Mouse (Mus musculus) cerebellum, postnatal 36 days (tissue): ENCODE results near the gene Cerkl.

Experiments
- DNase-seq, 2 experiments: peaks; one replicate each; pipeline ENCODE4 v3.0.0; 2021 to 2022; ENCODE audit warnings: mixed read lengths in 2 of 2

The Cerkl gene

GRCm38 (mm10) chr2:79372154-79372467 lies 84.5 kb downstream of the Cerkl start:
- DNase-seq: no peak

DNA sequence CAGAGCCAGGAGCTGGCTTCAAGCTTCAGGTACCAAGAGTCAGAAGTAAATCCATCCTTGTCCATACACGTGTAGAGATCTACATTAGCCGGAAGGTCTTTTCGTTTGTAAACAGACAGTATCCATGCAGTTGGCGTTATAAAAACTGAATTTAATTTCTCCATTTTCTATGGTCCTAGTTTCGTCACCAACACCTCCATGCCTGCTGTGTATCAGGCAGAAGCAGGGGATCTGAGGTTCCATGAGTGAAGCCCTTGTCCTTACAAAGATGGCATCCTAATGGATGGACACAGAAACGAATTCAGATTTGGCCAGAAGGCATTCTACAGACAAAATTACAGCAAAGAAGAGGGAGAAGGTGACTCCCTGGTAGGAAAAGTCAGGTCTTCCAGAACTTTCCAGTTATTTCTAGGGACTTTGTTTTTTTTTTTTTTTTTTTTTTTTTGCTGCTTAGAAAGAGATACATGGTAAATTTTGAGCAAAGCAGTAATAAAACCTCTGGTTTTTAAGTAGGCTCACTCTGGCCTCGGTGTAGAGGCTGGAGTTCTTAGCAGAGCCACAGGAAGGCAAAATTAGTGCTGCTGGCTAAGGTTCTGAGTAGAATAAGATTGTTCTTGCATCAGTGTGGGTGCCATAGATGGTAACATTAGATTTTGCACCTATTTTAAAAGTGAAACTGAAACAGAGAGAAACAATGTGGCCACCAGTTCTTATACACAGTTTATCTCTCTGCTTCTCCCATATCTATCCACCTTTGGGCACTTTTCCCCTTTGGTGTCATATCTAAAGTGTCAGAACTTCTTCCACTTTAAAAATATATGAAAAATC lies 85.0 kb downstream of the Cerkl start:
- DNase-seq: no peak

DNA sequence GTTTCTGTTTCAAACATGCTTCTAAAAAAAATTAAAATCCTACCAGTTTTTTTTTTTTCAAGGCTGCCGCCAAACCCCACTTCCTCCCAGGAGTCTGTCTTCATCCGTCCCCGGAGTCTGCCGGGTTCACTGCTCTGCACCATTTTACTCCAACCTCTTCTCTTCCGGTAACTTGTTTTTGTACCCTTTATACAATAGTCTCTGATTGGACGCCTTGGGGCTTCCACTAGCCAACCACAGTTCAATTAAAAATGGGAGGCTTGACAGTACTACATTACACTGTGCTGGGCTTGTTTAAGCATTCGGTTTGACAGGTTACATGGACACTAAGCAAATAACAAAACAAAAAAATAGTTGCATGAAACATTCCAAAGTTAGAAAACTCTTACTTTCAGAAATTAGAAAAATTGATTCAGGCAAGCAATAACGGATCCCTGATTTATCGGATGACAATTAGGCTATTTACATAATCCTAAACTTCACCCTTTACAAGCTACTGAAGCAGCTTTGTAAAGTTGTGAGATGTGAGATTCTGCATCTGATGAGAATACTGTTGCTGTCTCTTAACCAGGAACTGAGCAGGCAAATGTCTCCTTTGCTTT lies 85.8 kb downstream of the Cerkl start:
- DNase-seq: no peak

- no peak for DNase-seq
Observed at GRCm38 (mm10) chr2:79369905-79370304, 86.7 kb downstream of the Cerkl start.

- no peak for DNase-seq
Observed at GRCm38 (mm10) chr2:79369061-79369524, 87.5 kb downstream of the Cerkl start.

GRCm38 (mm10) chr2:79368661-79369060 lies 87.9 kb downstream of the Cerkl start:
- no peak for DNase-seq

GRCm38 (mm10) chr2:79367451-79368450 lies 88.8 kb downstream of the Cerkl start:
- peak in 1 of 2 experiments; percentile 39 for DNase-seq

DNA sequence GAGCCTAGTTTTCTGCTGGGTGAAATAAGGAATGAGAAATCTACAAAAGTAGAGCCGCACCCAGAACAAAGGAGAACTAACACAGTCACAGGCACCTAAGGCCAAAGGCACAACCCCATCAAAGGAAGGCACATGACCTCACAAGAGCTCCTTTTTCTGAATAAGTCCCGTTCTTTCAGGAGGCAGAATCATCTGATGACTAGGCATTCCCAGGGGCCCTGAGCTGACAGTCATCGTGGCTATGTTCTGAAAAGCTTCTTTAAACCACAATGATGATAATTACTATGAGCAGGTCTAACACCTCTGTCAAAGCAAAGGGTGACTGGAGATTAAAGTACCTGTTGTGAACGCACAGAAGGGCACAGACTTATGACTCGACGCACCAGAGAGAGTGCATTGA lies 92.7 kb downstream of the Cerkl start:
- DNase-seq: no peak

DNA sequence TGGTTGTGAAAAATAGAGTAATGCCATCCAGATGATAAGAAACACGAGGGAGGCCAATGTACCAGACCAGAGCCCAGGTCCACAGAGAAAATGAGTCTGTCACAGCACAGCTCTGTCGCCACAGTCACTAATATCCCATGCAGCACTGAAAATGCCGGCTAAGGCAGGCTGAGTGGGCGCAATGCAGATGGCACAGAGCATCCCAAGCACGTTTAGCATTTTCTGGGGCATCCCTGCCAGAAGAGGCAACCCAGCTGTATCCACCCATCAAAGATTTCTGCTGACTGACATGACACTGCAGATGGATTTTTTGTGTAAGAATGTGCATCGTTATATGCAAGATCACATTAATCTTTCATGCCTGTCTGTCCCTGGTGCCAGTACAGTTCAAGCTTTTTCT lies 94.6 kb downstream of the Cerkl start:
- no peak for DNase-seq

- DNase-seq: no peak
Observed at GRCm38 (mm10) chr2:79357835-79358234, 98.8 kb downstream of the Cerkl start.

- no peak for DNase-seq
Observed at GRCm38 (mm10) chr2:79354773-79355172, 101.8 kb downstream of the Cerkl start.

- DNase-seq: no peak
Observed at GRCm38 (mm10) chr2:79352100-79352802, 104.3 kb downstream of the Cerkl start.

- no peak for DNase-seq
Observed at GRCm38 (mm10) chr2:79351179-79352099, 105.1 kb downstream of the Cerkl start.

DNA sequence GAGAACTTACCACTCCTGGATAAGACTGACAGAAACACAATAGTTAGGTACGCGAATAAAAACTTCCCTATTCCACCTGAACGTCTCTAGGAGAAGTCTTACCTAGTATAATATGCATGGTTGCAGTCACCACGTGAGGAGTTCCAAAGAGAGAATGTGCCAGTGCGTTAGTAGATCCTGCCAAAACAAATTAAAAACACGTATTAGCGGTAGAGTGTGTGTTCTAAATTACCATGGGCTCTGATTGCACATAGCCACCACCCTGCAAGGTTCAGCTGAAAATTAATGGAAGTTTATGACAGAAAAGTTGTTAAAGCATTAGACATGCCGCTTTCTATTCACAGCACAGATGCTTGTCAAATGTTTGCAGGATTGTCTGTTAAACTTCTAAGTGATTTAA lies 113.5 kb downstream of the Cerkl start:
- no peak for DNase-seq

DNA sequence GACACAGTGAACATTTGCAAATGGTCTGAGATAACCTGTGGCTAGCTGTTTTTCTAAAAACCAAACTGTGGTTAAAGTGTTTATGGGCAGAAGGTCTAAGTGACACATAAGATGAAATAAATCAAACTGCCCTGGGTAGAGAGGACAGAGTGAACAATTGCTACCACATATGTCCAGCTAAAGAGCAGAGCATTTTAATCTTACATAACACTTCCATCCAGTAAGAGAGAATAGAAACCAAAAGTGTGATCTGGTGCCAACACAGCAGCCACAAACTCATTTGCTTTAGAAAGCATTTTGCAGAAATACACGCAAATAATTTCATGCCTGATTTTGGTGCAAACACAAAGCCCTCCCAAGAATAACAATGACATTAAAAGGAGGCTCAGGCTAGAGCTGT lies 117.6 kb downstream of the Cerkl start:
- DNase-seq: no peak

GRCm38 (mm10) chr2:79336141-79336540 lies 120.4 kb downstream of the Cerkl start:
- no peak for DNase-seq

DNA sequence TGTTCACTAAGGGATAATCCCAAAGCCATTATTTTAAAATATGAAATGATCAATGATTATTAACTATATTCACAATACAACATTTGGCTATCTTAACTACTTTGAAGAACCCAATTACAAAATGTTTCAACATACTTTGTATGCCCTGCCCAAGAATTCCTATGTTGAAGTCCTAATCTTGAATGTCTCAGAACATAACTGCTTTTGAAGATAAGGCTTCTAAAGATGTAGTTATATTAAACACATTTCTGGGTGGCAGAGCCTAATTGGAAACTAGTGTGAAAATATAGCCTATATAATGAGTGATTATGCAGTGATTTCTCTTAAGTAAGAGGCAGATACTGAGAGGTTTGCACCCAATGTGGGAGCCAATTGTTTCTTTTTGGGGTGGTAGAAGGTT lies 121.9 kb downstream of the Cerkl start:
- no peak for DNase-seq

- no peak for DNase-seq
Observed at GRCm38 (mm10) chr2:79328079-79328478, 128.5 kb downstream of the Cerkl start.

DNA sequence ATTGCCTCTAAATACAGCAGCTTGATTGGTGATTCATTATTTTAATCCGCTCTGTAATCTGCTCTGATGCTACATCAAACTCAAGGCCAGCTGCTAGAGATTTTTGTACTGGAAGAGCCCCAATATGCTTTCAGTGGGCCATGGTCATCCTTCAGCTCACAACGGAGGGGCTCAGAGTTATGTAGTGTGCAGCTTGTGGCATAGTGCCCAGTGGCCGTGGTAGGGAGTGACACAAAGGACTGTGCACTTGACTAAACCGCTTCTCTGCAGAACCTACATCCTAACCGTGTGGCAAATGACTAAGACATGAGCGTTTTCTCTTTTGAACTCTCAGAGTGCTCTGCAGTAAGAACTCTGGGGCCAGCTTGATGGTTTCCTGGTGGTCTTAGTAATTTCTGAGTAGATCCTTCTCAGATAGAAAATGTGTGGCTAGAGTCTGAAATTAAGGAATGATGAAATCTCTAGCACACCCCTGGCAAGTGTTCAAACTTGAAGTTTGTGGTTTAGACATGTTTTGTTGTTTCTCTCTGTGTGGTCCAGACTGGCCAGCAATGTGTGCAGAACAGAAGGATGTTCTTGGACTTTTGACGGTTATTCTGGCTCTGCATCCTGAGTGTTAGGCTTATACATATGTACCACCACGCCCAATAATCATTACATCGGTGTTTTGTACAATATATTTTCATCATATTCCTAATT lies 140.3 kb downstream of the Cerkl start:
- no peak for DNase-seq

DNA sequence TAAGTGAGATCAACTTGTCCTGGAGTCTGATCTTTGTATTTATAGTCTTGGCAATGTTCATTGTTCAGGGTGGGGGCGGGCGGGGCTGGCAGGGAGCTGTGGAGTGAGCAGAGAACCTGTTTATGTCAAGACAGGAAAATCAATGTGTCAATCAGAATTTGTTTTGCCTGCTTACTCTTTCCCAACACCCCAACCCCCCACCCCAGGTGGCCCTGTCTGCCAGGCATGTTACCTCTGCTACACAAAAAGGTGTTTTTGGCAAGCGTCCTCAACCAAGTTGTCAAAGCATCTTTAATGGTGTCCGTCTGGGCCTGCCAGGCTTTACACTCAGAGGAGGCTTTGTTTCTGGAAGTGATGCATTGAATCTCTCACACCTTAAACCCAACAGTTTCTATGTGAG lies 141.5 kb downstream of the Cerkl start:
- no peak for DNase-seq

DNA sequence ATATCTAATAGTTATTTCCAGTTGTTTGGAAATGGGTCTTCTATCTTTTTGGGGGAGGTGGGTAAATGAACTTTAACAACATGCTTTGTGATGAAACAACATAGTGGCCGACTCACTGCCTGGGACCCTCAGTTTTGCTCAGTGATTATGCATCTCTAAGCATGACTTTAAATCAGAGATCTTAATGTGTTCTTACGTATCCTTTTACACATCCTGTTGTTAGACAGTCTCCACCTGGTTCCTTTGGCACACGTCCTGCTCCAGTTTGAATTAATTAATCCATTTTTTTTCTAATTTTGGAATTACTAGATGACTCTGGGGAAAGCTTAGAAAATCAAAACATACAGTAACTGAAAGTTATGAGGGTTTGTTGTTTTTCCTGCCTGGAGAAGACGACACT lies 144.1 kb downstream of the Cerkl start:
- DNase-seq: no peak
